Mouse (Mus musculus) B cell, adult 2 months (primary cell): ENCODE measurements around the gene Ehmt2.
A peak's percentile ranks its signal among the peaks of the same experiment; 100 is the strongest.

Experiments used
- DNase-seq, 2 experiments: peaks; one replicate each; pipeline ENCODE4 v3.0.0; 2022

The Ehmt2 gene

DNA sequence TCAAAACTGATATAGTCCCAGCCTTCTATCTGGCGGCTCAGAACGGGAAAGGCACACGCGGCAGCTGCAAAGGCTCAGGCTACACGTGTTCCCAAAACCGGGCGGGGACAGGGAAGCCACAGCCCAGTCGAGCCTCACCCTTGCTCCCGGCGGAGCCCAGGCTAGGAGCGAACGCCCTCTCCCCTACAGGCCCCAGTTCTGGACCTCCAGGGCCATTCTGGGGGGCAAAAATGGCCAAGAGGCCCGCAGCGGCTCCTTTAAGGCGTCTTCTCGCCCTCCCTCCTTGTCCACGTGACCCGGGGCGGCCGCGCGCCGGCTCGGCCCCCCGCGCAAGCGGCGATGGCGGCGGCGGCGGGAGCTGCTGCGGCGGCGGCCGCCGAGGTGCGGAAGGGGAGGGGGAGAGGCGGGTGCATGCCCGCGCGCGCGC lies at the start of gene Ehmt2, which contains the start of gene C2:
Gene Ehmt2, plus strand, starts transcription at position 310 of the 427 bp plus-strand sequence.
Gene C2, minus strand, starts transcription at position 106 of the 427 bp plus-strand sequence.
- peak; percentile 76 to 81 for DNase-seq

DNA sequence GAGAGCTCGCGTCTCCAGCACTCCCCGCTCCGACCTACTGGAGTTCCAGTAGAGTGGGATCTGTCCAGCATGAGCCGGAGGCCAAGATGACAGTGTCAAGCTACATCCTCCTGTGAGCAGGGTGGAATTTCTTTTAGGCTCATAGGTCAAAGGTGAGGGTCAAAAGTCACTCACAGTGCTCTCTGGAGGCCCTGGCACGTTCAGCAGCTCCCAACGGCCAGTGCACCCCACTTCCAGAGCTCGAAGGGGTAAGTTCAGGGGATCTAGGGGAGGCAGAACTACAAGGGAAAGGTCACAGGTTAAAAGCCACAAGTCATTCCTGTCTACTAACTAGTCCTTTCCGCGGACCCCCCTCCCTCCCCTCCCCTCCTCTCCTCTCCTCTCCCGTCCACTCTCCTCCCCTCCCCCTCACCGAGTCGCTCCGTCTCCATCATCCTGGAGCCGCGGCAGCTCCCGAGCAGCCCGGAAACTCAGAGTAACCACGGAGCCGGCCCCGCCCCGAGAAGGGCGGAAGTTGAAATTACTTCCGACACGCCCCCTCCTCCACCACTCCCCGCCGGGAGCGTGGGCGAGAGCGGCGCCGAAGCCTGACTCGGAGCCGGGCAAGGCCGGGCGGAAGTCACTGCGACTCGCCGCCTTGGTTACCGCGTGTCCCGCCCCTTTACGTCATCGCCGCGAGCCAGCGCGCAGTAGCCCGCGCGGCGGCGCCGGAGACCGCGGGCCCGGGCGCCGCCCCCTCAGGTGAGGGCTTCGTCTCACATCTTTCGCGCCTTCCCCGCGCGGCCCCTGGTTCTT lies 48.4 kb upstream of the Ehmt2 start, which contains the start of the genes Skiv2l and Nelfe:
Gene Skiv2l, minus strand, starts transcription at position 489 of the 795 bp plus-strand sequence.
Gene Nelfe, plus strand, starts transcription at position 670 of the 795 bp plus-strand sequence.
- peak; percentile 99 for DNase-seq

DNA sequence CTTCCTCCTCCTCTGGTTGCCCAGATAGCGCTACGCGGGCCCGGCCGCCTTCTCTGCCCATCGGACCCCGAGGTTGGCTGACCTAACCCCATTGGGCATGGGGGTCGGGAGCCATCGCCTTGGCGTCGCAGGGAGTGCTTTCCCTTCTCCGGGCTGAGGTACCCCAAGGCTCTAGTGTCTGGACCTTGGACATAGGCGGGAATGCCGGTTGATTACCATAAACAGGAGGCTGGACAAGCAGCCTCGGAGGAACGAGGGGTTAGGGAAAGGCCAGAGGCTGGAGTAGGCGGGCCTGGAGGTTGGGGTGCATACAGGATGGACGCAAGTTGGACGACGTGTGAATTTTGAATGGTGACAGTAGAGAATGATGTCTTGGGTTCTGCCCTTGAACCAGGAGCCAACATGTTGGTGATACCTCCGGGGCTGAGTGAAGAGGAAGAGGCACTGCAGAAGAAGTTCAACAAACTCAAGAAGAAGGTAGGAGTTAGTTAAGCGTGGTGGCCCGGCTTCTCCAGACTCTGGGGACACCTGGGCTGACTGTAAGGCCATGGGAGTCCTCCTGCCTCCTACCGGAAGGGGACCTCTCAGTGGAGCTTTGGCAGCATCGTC lies 47.6 kb upstream of the Ehmt2 start:
- no peak for DNase-seq

DNA sequence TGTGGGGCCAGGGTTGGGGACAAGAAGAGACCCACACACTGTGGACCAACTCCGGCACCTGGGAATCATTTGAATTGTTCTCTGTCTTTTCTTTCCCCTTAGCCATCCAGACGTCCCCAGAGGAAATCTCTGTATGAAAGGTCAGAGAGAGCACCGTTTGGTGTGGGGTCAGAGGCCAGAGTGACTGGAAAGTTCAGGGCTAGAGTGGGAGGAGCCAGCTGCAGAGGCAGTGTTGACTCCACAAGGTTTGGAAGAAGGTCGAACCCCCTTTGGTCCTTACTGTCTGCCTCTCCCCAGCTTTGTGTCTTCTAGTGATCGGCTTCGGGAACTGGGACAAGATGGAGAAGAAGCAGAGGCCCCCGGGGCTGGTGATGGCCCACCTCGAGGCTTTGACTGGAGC lies 44.8 kb upstream of the Ehmt2 start:
- no peak for DNase-seq

DNA sequence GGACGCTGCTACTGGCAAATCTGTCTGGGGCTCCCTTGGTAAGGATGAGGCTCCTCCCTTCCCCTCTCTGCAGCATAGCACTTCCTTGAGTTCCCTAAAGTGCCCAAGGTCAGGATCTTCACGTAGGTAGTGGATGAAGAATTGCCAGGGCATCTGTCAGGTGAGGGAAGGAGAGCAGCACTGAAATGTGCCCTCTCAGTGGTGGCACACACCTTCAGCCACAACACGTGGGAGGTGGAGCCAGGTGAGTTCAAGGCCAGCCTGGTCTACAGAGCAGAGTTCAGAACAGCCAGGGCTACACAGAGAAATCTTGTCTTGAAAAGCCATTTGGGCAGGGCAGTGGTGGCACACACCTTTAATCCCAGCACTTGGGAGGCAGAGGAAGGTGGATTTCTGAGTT lies 43.5 kb upstream of the Ehmt2 start:
- DNase-seq = no peak

DNA sequence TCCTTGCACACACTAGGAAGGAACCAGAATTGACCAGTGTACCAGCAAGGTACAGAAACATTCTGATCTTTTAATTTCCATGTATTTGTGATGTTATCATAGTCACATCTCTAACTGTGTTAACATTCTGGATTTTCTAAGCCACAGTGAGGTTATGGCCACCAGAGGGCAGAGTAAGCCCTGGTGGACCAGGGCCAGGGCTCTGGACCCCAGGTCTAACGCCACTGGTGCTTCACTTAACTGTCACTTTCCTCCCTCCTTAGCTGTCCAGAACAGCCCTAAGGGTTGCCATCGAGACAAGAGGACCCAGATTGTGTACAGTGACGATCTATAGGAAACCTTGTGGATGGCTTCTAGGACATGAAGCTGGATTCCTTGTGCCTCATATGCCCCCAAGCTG lies 42.4 kb upstream of the Ehmt2 start:
- peak; percentile 75 to 76 for DNase-seq

DNA sequence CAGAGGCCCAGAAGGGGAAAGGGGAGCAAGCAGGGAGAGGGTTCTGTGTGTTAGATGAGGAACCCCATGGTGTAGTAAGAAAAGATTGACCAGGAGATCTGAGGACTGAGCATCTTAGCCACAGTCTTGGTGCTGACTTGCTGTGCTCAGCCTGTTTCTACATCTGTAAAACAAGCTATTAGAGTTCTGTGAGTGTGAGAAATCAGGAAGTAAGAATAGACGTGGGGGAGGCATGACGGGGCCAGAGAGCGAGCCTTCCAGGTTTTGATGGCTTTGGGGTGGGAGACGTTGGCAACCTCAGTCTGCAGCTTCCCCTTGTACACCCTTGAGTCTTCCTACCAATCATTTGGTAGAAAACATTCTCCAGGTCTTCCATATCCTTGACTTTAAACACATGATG lies 39.6 kb upstream of the Ehmt2 start:
- DNase-seq = no peak

DNA sequence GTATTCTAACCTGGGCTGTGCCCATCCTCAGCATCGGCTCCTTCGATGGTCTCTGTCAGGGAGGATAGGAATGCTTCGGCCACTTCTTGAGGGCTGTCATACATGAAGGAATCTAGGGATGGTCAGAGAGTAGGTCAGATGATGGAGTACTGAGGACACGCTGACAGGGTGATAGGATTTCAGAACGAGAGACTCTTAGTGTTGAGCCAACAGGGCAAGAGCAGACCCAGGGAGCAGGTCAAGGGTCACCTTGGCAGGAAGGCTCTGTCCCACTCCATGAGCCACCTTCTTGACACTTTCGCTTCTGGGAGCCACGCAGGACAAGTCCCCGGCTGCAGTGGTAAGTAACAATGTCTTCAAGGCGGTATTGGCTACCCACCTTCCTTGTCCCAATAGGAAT lies 37.8 kb upstream of the Ehmt2 start:
- DNase-seq = no peak

DNA sequence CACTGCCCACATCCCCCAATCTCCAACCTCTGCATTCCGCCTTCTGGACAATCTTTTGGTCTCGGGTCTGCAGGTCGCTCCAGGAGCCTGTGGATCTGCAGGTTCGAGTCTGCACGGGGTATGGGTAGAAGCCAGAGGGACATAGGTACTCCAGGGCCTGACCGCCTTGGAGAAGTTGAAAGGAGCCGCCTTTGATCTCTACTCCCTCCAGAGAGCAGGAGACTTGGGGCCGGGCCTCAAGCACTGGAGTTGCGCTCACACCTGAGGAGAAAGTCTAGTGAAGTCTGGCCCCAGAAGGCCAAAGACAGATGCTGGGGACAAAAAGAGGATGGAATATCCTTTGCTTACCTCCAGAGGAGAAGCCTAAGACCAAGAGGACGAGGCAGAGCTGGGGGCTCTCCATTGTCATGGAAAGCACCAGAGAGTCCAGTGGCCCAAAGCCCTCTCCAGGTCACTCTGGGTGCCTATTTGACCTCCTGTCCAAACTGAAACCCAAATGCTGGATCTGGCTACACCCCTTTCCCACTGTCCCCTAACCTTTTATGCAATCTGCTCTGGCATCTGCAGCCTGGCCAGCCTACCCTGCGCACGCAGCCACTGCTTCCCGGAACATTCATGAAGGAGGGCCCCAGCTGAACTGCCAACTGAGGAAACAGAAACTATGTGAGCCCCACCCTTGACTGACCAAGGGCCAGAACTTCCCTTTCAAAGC lies 36.4 kb upstream of the Ehmt2 start:
- no peak for DNase-seq

DNA sequence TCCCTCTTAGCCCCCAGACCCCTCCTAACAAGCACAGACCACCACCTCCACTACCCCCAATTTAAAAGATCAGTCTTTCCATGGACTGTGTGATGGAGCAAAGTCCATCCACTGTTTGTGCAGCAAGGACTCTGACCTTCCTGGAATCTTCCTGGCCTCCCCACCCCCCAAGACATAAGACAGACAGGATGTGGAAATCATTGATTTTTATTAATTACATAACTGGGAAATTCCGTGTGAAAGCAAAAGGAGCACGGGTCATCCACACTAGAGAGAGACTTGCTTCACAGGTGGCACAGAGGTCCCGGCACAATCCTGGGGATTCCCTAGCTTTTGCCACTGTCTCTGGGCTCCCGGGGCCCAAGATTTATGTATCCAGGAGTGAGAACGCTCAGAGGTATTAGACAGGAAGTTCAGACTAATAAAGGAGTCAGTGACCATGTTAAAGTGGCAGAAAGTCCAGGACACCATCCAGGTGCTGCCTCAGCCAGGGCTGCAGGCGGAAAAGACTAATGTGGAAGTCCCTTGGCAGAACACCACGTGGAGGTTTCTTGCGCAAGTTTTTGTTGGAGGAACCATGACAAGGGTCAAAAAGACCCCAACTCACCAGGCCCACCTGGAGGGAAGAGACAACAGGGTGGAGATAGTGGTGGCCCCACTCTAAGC lies 35.7 kb upstream of the Ehmt2 start, which contains the start of gene Cfb:
Gene Cfb, minus strand, starts transcription at position 103 of the 666 bp plus-strand sequence.
- no peak for DNase-seq

DNA sequence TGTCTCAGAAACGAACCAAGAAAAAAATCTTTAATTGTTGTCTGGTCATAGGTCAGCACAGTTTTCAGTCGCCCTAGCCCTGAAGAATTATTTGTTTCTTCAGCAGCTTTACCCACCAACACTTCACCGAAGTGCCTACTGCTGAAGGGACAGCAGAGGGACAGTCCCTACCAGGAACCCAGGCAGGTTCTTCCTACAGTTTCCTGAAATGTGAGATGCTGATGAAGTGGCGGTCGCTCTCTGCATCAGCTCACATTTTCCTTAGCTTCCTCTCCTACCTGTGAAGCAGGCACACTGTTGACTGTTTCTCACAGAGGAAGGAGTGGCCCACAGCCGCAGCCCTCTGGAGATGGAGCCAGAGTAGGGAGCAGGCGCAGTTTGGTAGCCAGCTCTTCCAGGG lies 32.3 kb upstream of the Ehmt2 start:
- DNase-seq = no peak

DNA sequence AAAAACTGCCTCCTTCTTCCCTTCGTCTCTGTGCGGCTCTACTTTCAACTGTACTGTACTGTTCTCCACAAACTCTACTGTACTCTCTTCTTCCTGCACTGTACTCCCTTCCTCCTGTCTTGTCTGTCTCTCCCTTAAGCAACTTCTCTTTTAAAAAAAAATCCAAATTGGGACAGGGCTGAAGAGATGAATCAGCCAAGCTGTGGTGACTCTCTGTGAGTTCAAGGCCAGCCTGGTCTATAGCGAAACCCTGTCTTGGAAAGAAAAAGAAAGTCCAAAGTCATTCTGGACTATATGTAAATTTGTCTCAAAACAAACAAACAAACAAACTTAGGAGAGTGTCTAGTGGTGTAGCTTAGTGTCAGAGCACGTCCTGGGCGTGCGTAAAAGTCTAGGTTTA lies 23.9 kb upstream of the Ehmt2 start:
- no peak for DNase-seq

DNA sequence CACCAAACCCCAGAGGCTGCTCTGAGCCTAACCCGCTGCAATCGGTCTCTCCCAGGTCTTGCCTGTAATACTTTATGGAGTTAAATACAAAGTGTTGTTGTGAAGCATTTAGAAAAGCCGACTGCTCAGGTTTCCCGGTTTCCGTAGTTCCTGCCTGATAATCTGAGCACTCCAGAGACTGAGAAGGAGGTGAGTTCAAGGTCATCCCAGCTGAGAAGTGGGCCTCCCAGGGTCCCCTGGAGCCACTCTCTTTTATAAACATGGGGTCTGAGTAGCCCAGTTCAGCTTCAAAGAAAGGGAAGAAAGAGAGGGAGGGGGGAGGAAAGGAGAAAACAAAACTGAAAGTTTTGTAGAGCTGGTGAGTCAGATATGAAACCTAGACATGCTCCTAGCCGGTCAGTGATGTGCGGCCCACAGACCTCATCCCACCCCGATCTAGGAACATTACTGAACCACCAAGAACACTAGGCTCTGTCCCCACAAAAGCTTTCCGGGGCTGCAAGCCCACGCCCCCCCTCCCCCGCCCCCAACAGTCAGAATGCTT lies 18.9 kb upstream of the Ehmt2 start, which contains the start of gene Zbtb12:
Gene Zbtb12, plus strand, starts transcription at position 148 of the 544 bp plus-strand sequence.
- DNase-seq = peak in 1 of 2 experiments; percentile 18

DNA sequence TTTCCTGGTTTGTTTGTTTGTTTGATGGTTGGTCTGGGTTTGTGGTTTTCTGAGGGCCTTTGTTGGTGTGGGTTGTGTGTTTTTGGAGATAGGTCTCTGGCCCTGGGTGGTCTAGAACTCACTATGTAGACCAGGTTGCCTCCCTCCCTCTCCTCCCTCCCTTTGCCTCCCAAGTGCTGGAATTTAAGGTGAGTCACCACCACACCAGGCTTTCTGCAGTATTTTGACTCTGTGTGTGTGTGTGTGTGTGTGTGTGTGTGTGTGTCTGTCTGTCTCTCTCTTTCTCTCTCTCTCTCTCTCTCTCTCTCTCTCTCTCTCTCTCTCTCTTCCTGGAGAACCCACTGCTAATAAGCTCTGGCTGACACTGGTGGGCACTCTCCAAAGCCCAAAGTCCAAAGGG lies 17.1 kb upstream of the Ehmt2 start:
- no peak for DNase-seq

DNA sequence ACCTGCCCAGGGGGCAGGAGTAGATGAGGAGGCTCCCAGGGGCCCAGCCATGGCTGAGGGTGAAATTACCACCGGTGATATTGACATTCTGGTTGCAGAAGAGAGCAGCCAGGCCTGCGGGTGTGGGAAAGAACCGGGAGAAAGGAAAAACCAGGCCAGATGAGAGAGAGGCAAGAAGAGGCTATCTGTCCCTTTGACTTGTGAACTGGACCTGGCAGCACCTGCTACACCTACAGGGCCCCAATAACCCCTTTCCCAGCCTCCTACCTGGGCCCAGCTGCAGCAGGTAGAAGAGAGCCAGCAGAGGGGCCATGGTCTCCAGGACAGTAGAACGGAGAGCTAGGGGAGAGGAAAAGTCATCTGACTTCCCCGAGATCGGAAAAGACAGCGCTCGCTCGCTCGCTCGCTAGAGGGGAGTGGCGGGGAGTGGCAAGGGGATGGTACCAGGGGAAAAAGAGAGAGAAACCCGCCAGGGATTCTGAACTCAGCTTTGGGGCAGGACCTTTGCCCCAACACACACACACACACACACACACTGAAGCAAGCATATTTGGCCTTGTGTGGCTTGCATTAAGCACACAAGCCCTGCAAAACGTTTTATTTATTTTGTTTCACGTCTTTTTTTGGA lies 16.5 kb upstream of the Ehmt2 start, which contains the start of gene Gm20547:
Gene Gm20547, minus strand, starts transcription at position 360 of the 628 bp plus-strand sequence.
- no peak for DNase-seq

DNA sequence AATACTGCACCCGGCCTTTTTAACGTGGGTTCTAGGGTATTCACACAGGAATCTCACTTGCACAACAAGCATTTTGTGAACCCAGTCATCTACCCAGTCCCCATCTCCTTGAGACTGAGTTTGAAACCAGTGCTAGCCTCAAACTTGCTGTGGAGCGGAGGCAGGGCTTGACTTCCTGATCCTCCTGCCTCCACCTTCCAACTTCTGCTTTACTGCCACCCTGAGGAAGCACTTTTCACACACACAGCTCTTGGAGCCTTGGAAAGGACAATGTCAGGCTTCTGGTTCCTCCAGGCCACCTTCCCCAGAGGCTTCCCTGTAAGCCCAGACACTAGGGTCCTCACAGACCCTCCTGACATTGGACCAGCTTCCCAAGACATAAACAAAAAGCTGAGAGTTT lies 14.9 kb upstream of the Ehmt2 start:
- no peak for DNase-seq

DNA sequence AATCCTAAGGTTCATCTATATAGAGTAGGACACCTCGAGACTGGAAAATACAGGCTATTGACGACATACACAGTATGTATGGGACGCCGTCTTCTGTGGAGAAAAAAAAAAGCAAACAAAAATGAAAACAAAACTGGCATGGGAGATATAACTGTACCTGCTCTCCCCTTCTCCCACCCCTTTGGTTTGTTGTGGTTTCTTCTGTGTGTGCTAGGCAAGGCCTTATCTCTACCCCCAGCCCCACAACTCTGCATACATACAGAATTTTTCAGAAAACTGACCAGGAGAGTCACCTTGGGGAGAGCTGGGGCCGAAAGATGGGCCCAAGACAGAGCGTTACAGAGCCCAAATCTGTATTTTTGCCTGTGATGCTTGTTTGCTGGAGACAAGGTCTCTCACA lies 13.6 kb upstream of the Ehmt2 start:
- no peak for DNase-seq

DNA sequence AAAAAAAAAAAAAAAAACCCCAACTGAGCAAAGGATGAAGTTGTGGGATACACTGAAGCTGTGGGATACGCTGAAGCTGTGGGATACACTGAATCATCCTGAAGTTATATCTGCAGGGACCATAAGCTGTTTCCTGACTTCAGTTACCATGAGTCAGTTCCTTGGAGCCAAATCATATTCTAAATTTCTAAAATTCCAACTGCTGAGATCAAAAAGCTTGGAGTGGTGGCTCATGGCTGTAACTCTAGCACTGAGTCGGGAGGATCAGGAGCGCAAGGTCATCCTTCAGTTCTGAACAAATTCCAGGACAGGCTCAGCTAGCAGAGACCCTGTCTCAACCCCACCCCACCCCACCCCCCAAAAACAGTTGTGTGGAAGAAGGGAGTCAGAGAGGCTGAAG lies 12.7 kb upstream of the Ehmt2 start:
- no peak for DNase-seq

DNA sequence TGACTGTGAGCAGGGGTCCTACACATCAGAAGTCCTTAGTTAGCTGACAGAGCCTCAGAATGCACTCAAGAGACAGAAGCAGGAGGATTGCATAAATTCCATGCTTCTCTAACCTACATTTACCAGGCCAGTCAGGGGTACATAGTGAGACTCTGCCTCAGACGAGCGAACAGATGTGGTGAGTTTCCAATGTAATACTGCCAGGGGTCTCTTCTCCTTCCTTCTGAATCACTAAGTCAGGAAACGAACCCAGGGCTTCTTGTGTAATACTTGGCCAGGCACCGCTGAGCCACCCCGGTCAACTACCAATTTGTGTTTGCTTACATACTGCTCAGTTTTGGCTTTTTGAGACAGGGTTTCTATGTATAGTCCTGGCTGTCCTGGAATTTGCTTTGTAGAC lies 10.3 kb upstream of the Ehmt2 start:
- no peak for DNase-seq

DNA sequence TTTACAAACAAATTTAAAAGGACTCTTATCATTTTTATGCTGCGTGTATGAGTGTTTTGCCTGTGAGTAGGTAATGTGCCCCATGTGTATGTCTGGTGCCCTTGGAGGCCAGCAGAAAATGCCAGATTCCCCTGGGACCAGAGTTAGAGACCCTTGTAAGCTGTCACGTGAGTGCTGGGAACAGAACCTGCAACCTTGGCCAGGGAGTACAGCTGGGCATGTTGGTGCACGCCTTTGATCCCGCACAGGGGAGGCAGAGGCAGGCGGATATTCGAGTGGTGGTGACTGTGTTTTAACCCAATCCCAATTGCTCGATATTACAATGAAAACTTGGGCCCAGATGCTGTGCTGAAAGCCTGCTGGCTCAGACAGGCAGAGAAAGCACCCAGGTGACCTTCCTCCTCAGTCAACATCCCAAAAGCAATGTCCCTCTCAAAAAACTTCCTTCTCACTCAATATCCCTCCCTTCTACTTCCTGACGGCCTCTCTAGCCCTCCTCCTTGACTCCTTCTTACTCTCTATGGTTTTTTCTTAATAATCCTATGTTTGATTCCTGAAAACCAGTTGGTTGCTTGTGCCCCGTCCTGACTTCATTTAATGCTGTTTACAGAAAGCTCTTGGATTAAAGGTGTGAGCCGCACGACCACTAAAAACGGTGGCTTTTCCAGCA lies 8.1 kb upstream of the Ehmt2 start:
- no peak for DNase-seq

DNA sequence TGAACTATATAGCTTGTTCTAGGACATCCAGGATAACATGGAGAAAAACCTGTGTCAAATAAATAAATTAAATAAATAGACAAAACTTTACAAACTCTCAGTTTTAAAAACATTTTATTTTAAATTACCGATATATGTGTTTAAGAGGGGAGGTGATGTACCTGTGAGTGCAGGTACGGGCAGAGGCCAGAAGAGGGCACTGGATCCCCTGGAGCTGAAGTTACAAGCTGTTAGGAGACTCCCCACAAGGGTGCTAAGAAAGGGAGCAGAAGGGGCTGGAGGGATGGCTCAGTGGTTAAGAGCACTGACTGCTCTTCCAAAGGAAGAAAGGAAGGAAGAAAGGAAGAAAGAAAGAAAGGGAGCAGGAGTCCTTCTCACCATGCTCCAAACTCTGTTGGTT lies 6.9 kb upstream of the Ehmt2 start:
- DNase-seq = peak in 1 of 2 experiments; percentile 33
